Mouse (Mus musculus): Measurements from ENCODE around the gene Krtap27-1. TPM values are rescaled to one million over a fixed set of nuclear protein-coding genes. Genes with fewer than 3 reads are reported as not detected.

Gene Krtap27-1
- total and polyA plus RNA-seq, 2 experiments from 2014 or later, result not detected

DNA sequence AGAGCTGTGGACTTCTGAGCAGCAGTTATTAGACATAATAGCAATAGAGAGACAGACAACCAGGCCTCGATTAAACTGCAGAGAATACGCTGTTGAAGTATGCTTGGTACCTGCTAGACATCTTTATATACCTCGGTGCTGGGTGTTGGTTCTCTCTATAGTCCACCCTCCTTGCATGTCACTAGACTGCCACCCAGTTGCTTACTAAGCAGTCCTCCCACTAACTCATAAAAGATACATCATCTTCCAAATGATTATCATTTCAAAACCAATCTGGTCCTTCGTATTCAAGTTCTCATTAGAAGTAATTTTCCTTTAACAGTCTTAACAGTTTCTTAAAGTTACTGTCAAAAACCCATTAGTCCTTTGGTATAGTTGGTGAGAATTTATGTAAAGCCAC lies 43.9 kb downstream of the Krtap27-1 start, which contains the start of gene 2310079G19Rik:
TSS of gene 2310079G19Rik (minus strand) at position 101 of the 400 bp plus-strand sequence.
- Histone ChIP-seq H3K4me2 (ENCODE audit: low read depth, low read length, poor library complexity, severe bottlenecking) (no peak within 1 kb of the TSS), H3K4me1 (ENCODE audit: insufficient read depth, low read length) (no peaks in the 10 kb centered on the region), H3K9me3 (ENCODE audit: low read length) (no peaks in the 10 kb centered on the region), H3K4me3 (ENCODE audit: low read depth, low read length) (no peak within 1 kb of the TSS), H3K9ac (replicated peaks; ENCODE audit: low read length, poor library complexity, severe bottlenecking) (no peak within 1 kb of the TSS), H3K27me3 (ENCODE audit: insufficient read depth, low read length) (no peaks in the 10 kb centered on the region), H3K36me3 (ENCODE audit: insufficient read depth, low read length) (no peaks in the 10 kb centered on the region), H3K27ac (ENCODE audit: low read depth, low read length) (no peak within 1 kb of the TSS)
- ATAC-seq (ENCODE audit: low FRiP score), result no peak
- no peak for TF ChIP-seq CTCF (IDR thresholded peaks at IDR 0.05)
- no peak for DNase-seq (ENCODE audit: low spot score)
- WGBS, result 96% methylated on average over 4 of the region's 4 CpGs

Other genes with a start within 250 kb of the Krtap27-1 start
- not detected in 2 replicates for gene Cldn17, start 164.7 kb downstream of the Krtap27-1 start, total RNA-seq (2014; rRNA removed)
- not detected in 2 replicates for gene Cldn17, start 164.7 kb downstream of the Krtap27-1 start, polyA plus RNA-seq (2015; fragmentation: Nextera tagmentation; extraction: Ambion mirVana)
- gene Cldn8, start 108.5 kb downstream of the Krtap27-1 start, total RNA-seq (2014; rRNA removed), result not detected in 2 replicates
- gene Cldn8, start 108.5 kb downstream of the Krtap27-1 start, polyA plus RNA-seq (2015; fragmentation: Nextera tagmentation; extraction: Ambion mirVana), result not detected in 2 replicates
- not detected in 2 replicates for gene Krtap24-1, start 59.4 kb downstream of the Krtap27-1 start, total RNA-seq (2014; rRNA removed)
- not detected in 2 replicates for gene Krtap24-1, start 59.4 kb downstream of the Krtap27-1 start, polyA plus RNA-seq (2015; fragmentation: Nextera tagmentation; extraction: Ambion mirVana)
- not detected in 2 replicates for gene 2310079G19Rik, start 44.0 kb downstream of the Krtap27-1 start, total RNA-seq (2014; rRNA removed)
- gene 2310079G19Rik, start 44.0 kb downstream of the Krtap27-1 start, polyA plus RNA-seq (2015; fragmentation: Nextera tagmentation; extraction: Ambion mirVana), result not detected in 2 replicates
- gene Krtap26-1, start 23.9 kb downstream of the Krtap27-1 start, total RNA-seq (2014; rRNA removed), result not detected in 2 replicates
- gene Krtap26-1, start 23.9 kb downstream of the Krtap27-1 start, polyA plus RNA-seq (2015; fragmentation: Nextera tagmentation; extraction: Ambion mirVana), result not detected in 2 replicates
- not detected in 2 replicates for gene 2310061N02Rik, start 36.3 kb upstream of the Krtap27-1 start, total RNA-seq (2014; rRNA removed)
- not detected in 2 replicates for gene 2310061N02Rik, start 36.3 kb upstream of the Krtap27-1 start, polyA plus RNA-seq (2015; fragmentation: Nextera tagmentation; extraction: Ambion mirVana)
- gene Krtap13-1, start 57.2 kb upstream of the Krtap27-1 start, total RNA-seq (2014; rRNA removed), result not detected in 2 replicates
- gene Krtap13-1, start 57.2 kb upstream of the Krtap27-1 start, polyA plus RNA-seq (2015; fragmentation: Nextera tagmentation; extraction: Ambion mirVana), result not detected in 2 replicates
- gene Krtap13, start 80.0 kb upstream of the Krtap27-1 start, total RNA-seq (2014; rRNA removed), result not detected in 2 replicates
- gene Krtap13, start 80.0 kb upstream of the Krtap27-1 start, polyA plus RNA-seq (2015; fragmentation: Nextera tagmentation; extraction: Ambion mirVana), result not detected in 2 replicates
- not detected in 2 replicates for gene 2310034C09Rik, start 87.2 kb upstream of the Krtap27-1 start, total RNA-seq (2014; rRNA removed)
- gene 2310034C09Rik, start 87.2 kb upstream of the Krtap27-1 start, polyA plus RNA-seq (2015; fragmentation: Nextera tagmentation; extraction: Ambion mirVana), result not detected in 2 replicates
- gene 2310057N15Rik, start 102.5 kb upstream of the Krtap27-1 start, total RNA-seq (2014; rRNA removed), result not detected in 2 replicates
- gene 2310057N15Rik, start 102.5 kb upstream of the Krtap27-1 start, polyA plus RNA-seq (2015; fragmentation: Nextera tagmentation; extraction: Ambion mirVana), result not detected in 2 replicates
- not detected in 2 replicates for gene Gm5965, start 106.2 kb upstream of the Krtap27-1 start, total RNA-seq (2014; rRNA removed)
- gene Gm5965, start 106.2 kb upstream of the Krtap27-1 start, polyA plus RNA-seq (2015; fragmentation: Nextera tagmentation; extraction: Ambion mirVana), result not detected in 2 replicates
- not detected in 2 replicates for gene Gm20741, start 140.5 kb upstream of the Krtap27-1 start, total RNA-seq (2014; rRNA removed)
- not detected in 2 replicates for gene Gm20741, start 140.5 kb upstream of the Krtap27-1 start, polyA plus RNA-seq (2015; fragmentation: Nextera tagmentation; extraction: Ambion mirVana)
- not detected in 2 replicates for gene Krtap15, start 148.5 kb upstream of the Krtap27-1 start, total RNA-seq (2014; rRNA removed)
- gene Krtap15, start 148.5 kb upstream of the Krtap27-1 start, polyA plus RNA-seq (2015; fragmentation: Nextera tagmentation; extraction: Ambion mirVana), result not detected in 2 replicates
- gene Krtap14, start 154.5 kb upstream of the Krtap27-1 start, total RNA-seq (2014; rRNA removed), result not detected in 2 replicates
- not detected in 2 replicates for gene Krtap14, start 154.5 kb upstream of the Krtap27-1 start, polyA plus RNA-seq (2015; fragmentation: Nextera tagmentation; extraction: Ambion mirVana)
- not detected in 2 replicates for gene Krtap19-1, start 197.7 kb upstream of the Krtap27-1 start, total RNA-seq (2014; rRNA removed)
- gene Krtap19-1, start 197.7 kb upstream of the Krtap27-1 start, polyA plus RNA-seq (2015; fragmentation: Nextera tagmentation; extraction: Ambion mirVana), result not detected in 2 replicates
- gene Krtap19-2, start 202.6 kb upstream of the Krtap27-1 start, total RNA-seq (2014; rRNA removed), result not detected in 2 replicates
- not detected in 2 replicates for gene Krtap19-2, start 202.6 kb upstream of the Krtap27-1 start, polyA plus RNA-seq (2015; fragmentation: Nextera tagmentation; extraction: Ambion mirVana)
- gene Krtap19-3, start 206.4 kb upstream of the Krtap27-1 start, total RNA-seq (2014; rRNA removed), result not detected in 2 replicates
- gene Krtap19-3, start 206.4 kb upstream of the Krtap27-1 start, polyA plus RNA-seq (2015; fragmentation: Nextera tagmentation; extraction: Ambion mirVana), result not detected in 2 replicates
- gene Krtap19-4, start 213.4 kb upstream of the Krtap27-1 start, total RNA-seq (2014; rRNA removed), result not detected in 2 replicates
- gene Krtap19-4, start 213.4 kb upstream of the Krtap27-1 start, polyA plus RNA-seq (2015; fragmentation: Nextera tagmentation; extraction: Ambion mirVana), result not detected in 2 replicates
- gene Krtap19-5, start 224.8 kb upstream of the Krtap27-1 start, total RNA-seq (2014; rRNA removed), result not detected in 2 replicates
- not detected in 2 replicates for gene Krtap19-5, start 224.8 kb upstream of the Krtap27-1 start, polyA plus RNA-seq (2015; fragmentation: Nextera tagmentation; extraction: Ambion mirVana)